Mouse (Mus musculus) kidney, postnatal 0 days (tissue): ENCODE data around the gene Lonp1. TPM values are rescaled to one million over a fixed set of nuclear protein-coding genes. Genes with fewer than 3 reads are reported as not detected.
"Not testable (repeated sequence)": the region's sequence is repeated elsewhere in the genome, so short reads cannot be mapped to it uniquely, and the experiment has no call there.

Experiments used
- ATAC-seq: fragments of 200-750 bp; cut with Nextera tagmentation; replicated peaks from 2 replicates; pipeline ENCODE4 v1.8.0; 2017; ENCODE audit warnings: low read depth, moderate number of reproducible peaks, moderate TSS enrichment, moderate library complexity; ENCODE audit not compliant: low FRiP score
- DNase-seq: peaks from one replicate; pipeline ENCODE4 v3.0.0-alpha.2; 2016; ENCODE audit warnings: low spot score
- H3K27ac ChIP-seq: fragments of 300-500 bp; sonication (generic); 2 replicates; pipeline ENCODE4 v1.5.1; 2014; ENCODE audit warnings: mild to moderate bottlenecking
- H3K27me3 ChIP-seq: fragments of 300-500 bp; sonication (generic); 2 replicates; pipeline ENCODE4 v1.6.1; 2014; ENCODE audit warnings: low read length, mixed read lengths; ENCODE audit not compliant: insufficient read depth
- H3K36me3 ChIP-seq: fragments of 300-500 bp; sonication (generic); 2 replicates; pipeline ENCODE4 v1.6.1; 2014; ENCODE audit warnings: low read length, mixed read lengths; ENCODE audit not compliant: insufficient read depth
- H3K4me1 ChIP-seq: fragments of 300-500 bp; sonication (generic); replicated peaks from 2 replicates; pipeline ENCODE4 v1.6.1; 2014; ENCODE audit warnings: antibody characterized with exemption, low read length, mixed read lengths; ENCODE audit not compliant: insufficient read depth
- H3K4me2 ChIP-seq: fragments of 300-500 bp; sonication (generic); 2 replicates; pipeline ENCODE4 v1.6.1; 2014; ENCODE audit warnings: mild to moderate bottlenecking, low read length, moderate library complexity, mixed read lengths
- H3K4me3 ChIP-seq: fragments of 300-500 bp; sonication (generic); replicated peaks from 2 replicates; pipeline ENCODE4 v1.5.1; 2014; ENCODE audit warnings: low read depth, low read length
- H3K9ac ChIP-seq: fragments of 300-500 bp; sonication (generic); 2 replicates; pipeline ENCODE4 v1.6.1; 2014; ENCODE audit warnings: low read depth, low read length
- H3K9me3 ChIP-seq: fragments of 300-500 bp; sonication (generic); replicated peaks from 2 replicates; pipeline ENCODE4 v1.6.1; 2016; ENCODE audit warnings: low read length, inconsistent platforms, mixed read lengths
- CTCF ChIP-seq: IDR thresholded peaks from 2 replicates; pipeline ENCODE4 v1.5.1; 2016; ENCODE audit warnings: antibody characterized with exemption, low read depth, mild to moderate bottlenecking, moderate library complexity
- WGBS: fragments of 180-500 bp; shearing (Covaris S2); extraction: QIAGEN DNeasy Blood & Tissue Kit; methylation state at CpG from one replicate; pipeline ENCODE4 v1.1.7; 2014; 5-methylcytosine and 5-hydroxymethylcytosine counted together
- polyA plus RNA-seq: library from polyadenylated mRNA; unstranded; fragments of >200 nt; fragmentation: Nextera tagmentation; extraction: Ambion mirVana; gene quantifications from 2 replicates; pipeline ENCODE4 v1.2.1, GENCODE M21; 2015

Lonp1 gene
- polyA plus RNA-seq, 1 experiment from 2014 or later, result 45.4 TPM

DNA sequence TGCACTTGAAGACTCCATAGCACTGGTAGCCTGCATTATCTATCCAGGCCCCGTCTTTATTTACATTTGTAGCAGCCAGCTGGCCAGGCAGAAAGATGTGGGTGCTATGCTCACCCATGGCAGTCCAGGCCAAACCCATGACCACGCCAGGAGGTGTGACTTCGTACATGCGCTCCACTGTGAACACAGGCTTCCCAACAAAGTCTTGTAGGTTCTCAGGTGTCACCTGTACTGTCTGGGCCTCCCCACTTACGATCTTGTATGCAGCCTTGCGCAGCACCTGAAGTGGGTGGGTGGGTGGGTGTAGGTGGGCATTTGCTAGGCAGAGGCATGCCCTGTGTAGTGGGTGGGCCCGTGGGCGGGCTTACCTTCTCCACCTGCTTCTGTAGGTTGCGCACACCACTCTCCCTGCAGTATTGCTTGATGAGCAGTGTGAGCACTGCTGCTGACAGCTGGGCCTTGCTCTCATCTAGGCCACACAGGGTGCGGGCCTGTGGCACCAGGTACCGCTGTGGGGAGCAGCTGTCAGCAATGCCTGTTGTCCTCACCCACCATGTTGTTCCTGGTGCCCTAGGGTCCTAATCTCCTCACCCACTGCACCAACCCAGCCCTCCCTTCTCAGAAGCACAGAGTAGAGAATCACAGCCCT is 11.4 kb downstream of the Lonp1 start:
- no peaks in the 10 kb centered on the region for H3K9me3 ChIP-seq
- no peak for TF ChIP-seq CTCF
- H3K9ac ChIP-seq, result peak overlapping the region; percentile 87
- H3K4me1 ChIP-seq, result peaks cover 12% of the 10 kb centered on the region
- no peak overlapping the region for H3K27ac ChIP-seq
- no peak overlapping the region for H3K4me3 ChIP-seq
- DNase-seq (no peak), ATAC-seq (no peak)
- WGBS, result 78% methylated on average over 11 of the region's 11 CpGs
- peaks cover 51% of the 10 kb centered on the region for H3K36me3 ChIP-seq
- H3K4me2 ChIP-seq, result peak overlapping the region; percentile 92
- no peaks in the 10 kb centered on the region for H3K27me3 ChIP-seq

DNA sequence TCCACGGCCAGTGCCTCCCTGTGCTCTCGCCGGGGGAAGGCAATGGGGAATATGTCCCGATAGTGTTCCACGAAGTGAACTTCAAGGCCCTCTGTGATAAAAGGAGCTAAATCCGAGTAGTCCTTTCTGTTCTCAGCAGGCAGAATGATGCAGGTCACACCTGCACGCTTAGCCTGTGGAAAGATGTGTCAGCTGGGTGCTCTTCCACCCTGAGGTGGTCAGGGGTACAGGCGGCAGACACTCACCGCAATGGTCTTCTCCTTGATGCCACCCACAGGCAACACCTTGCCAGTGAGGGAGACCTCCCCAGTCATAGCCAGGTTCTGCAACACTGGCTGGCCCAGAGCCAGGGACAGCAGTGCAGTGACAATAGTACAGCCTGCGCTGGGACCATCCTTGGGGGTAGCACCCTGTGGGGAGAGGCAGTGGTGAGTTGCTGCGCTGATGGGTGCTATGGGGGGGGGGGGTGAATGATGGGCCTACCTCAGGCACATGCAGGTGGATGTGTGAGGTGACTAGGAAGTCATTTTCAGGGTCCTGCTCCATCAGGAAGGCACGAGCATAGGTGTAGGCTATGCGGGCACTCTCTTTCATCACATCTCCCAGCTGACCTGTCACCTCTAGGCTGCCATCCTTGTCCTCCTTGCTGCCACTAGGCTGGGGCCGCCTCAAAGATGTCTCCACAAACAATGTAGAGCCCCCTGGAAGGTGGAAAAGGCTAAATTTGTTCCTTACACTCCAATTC is 12.1 kb downstream of the Lonp1 start:
- 21% methylated on average over 14 of the region's 14 CpGs for WGBS
- Histone ChIP-seq H3K9me3 (no peaks in the 10 kb centered on the region), H3K27ac (peak overlapping the region; percentile 94; the same call in 1 of the 2 replicates), H3K27me3 (no peaks in the 10 kb centered on the region), H3K9ac (peak overlapping the region; percentile 87), H3K4me3 (peak overlapping the region; percentile 82), H3K4me2 (peak overlapping the region; percentile 92), H3K36me3 (peaks cover 44% of the 10 kb centered on the region), H3K4me1 (peaks cover 14% of the 10 kb centered on the region)
- DNase-seq (no peak), ATAC-seq (no peak)
- TF ChIP-seq CTCF, result no peak

DNA sequence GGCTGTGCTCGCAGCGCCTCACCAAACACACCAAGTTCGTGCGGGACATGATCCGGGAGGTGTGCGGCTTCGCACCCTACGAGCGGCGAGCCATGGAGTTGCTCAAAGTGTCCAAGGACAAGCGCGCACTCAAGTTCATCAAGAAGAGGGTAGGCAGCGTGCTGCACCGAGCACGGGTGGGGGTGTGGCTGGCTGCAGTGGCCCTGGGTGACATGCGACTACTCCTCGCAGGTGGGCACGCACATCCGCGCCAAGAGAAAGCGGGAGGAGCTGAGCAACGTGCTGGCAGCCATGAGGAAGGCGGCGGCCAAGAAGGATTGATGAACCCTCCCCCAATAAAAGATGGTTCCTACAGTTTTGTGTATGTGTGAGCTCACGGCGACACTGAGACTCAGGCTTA is 12.8 kb downstream of the Lonp1 start:
- not testable (repeated sequence) for H3K27me3 ChIP-seq, ATAC-seq, DNase-seq, H3K9me3 ChIP-seq
- Histone ChIP-seq H3K4me1 (peaks cover 14% of the 10 kb centered on the region), H3K9ac (peak overlapping the region; percentile 87), H3K36me3 (peaks cover 37% of the 10 kb centered on the region), H3K4me2 (peak overlapping the region; percentile 92), H3K27ac (peak overlapping the region; percentile 94), H3K4me3 (peak overlapping the region; percentile 82)
- under 1% methylated on average over 24 of the region's 26 CpGs for WGBS

DNA sequence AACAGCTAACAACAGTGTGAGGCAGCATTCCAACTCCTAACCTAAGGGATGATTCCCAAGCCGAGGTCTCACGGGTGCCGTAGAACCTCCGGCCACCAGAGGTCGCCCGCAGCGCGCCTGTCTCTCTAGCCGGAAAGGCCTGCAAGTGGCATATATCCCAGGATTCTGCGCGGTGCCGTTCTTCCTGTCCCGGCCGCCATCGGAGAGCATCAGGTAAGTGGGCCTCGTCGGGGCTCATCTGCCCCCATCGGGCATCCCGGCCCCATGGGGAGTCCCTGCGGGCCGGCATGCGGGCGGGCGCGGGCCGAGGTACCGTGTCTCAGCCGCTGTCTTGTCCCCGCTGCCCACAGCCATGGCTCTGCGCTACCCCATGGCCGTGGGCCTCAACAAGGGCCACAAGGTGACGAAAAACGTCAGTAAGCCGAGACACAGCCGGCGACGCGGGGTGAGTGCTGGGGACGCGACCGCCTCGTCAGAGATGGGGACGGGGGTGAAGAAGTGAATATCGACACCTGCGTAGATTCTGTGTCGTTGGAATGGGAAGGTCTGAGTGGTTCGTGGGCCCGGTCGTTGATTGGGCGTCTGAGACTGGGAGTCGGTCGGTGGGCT is 13.3 kb downstream of the Lonp1 start, which contains the start of gene Rpl36:
Gene Rpl36 (plus strand): TSS at position 181 of the 609 bp plus-strand sequence.
- under 1% methylated on average over 52 of the region's 52 CpGs for WGBS
- Histone ChIP-seq H3K4me3 (peak within 1 kb of the TSS; percentile 82), H3K4me1 (peaks cover 19% of the 10 kb centered on the region), H3K36me3 (peaks cover 32% of the 10 kb centered on the region), H3K27ac (peak within 1 kb of the TSS; percentile 94), H3K4me2 (peak within 1 kb of the TSS; percentile 92), H3K9me3 (no peaks in the 10 kb centered on the region), H3K27me3 (no peaks in the 10 kb centered on the region), H3K9ac (peak within 1 kb of the TSS; percentile 87)
- TF ChIP-seq CTCF, result peak; percentile 98
- peak; percentile 37 for ATAC-seq
- peak; percentile 96 for DNase-seq

DNA sequence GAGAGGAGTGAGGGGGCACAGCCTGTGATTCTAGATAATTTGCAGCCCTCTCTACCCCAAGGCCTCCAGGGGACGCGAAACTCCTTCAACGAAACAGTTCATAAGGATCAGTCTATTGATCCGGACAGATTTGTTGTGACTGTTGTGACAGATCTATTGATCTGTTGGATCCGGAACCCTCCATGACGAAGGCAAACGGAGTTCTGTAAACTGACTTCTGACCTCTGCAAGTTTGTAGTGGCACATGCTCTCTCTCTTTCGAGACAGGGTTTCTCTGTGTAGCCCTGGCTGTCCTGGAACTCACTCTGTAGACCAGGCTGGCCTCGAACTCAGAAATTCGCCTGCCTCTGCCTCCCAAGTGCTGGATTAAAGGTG is 14.1 kb downstream of the Lonp1 start:
- H3K9ac ChIP-seq, H3K27ac ChIP-seq, DNase-seq, H3K27me3 ChIP-seq, ATAC-seq, H3K4me2 ChIP-seq, H3K4me3 ChIP-seq, H3K9me3 ChIP-seq: not testable (repeated sequence)
- peaks cover 19% of the 10 kb centered on the region for H3K4me1 ChIP-seq
- WGBS, result 82% methylated on average over 10 of the region's 10 CpGs
- peaks cover 26% of the 10 kb centered on the region for H3K36me3 ChIP-seq

GRCm38 (mm10) chr17:56611861-56612564 is 14.7 kb downstream of the Lonp1 start:
- ATAC-seq (0 out of 2 replicates have a peak, but pooled peaks have one; percentile 26), DNase-seq (peak; percentile 65)
- 0 out of 2 replicates have a peak overlapping the region, but pooled peaks have one; percentile 5 for H3K27ac ChIP-seq
- no peak overlapping the region for H3K4me3 ChIP-seq
- H3K36me3 ChIP-seq, result peaks cover 23% of the 10 kb centered on the region; the same call in 1 of the 2 replicates
- no peak overlapping the region for H3K9ac ChIP-seq
- no peaks in the 10 kb centered on the region for H3K27me3 ChIP-seq
- H3K4me1 ChIP-seq, result peaks cover 19% of the 10 kb centered on the region
- H3K4me2 ChIP-seq, result peak overlapping the region; percentile 23; the same call in 1 of the 2 replicates
- no peak for TF ChIP-seq CTCF
- WGBS, result 19% methylated on average over 14 of the region's 14 CpGs
- no peaks in the 10 kb centered on the region for H3K9me3 ChIP-seq
